Mouse (Mus musculus) spleen, adult 2 months (tissue): Measurements from ENCODE around the gene Gpr68.

Experiments used
- CTCF ChIP-seq: fragments of 200-500 bp; IDR thresholded peaks from 2 replicates; pipeline ENCODE4 v1.5.1; 2011; ENCODE audit warnings: mild to moderate bottlenecking, inconsistent platforms; ENCODE audit not compliant: insufficient read depth, insufficient read length, insufficient replicate concordance; ENCODE audit errors: extremely low read depth
- POLR2A ChIP-seq: fragments of 200-500 bp; IDR thresholded peaks from 2 replicates; pipeline ENCODE4 v1.6.1; 2011; ENCODE audit warnings: low read depth, low read length, inconsistent platforms

GRCm38 (mm10) chr12:100936737-100937136, 28.7 kb upstream of the Gpr68 start:
- TF ChIP-seq CTCF (no peak), POLR2A (no peak)
